Mouse (Mus musculus) adrenal gland, postnatal 36 days (tissue): ENCODE data around the gene Dync1i1. TPM values are rescaled to one million over a fixed set of nuclear protein-coding genes. Genes with fewer than 3 reads are reported as not detected.

Experiments used
- DNase-seq, 2 experiments: peaks; one replicate each; pipeline ENCODE4 v3.0.0; 2021; ENCODE audit warnings: mixed read lengths in 1 of 2
- total RNA-seq, 2 experiments: library from RNA; stranded (reverse); gene quantifications; 2 replicates each; pipeline ENCODE4 v1.2.3; 2021

The Dync1i1 gene
- total RNA-seq, 2 experiments from 2014 or later, result 1.1 to 1.8 TPM

GRCm38 (mm10) chr6:5855526-5855925, 130.1 kb downstream of the Dync1i1 start:
- no peak for DNase-seq

- DNase-seq, result peak; percentile 43 to 53
These were observed 132.9 kb downstream of the Dync1i1 start for GRCm38 (mm10) chr6:5858371-5858770.

GRCm38 (mm10) chr6:5858901-5859598, 133.6 kb downstream of the Dync1i1 start:
- no peak for DNase-seq

- DNase-seq, result no peak
These were observed 134.2 kb downstream of the Dync1i1 start for GRCm38 (mm10) chr6:5859630-5860029.

GRCm38 (mm10) chr6:5866091-5866490, 140.7 kb downstream of the Dync1i1 start:
- DNase-seq, result no peak

- DNase-seq, result no peak
These were observed 141.8 kb downstream of the Dync1i1 start for GRCm38 (mm10) chr6:5867221-5867620.

GRCm38 (mm10) chr6:5871060-5871459, 145.6 kb downstream of the Dync1i1 start:
- DNase-seq, result no peak

- DNase-seq, result no peak
These were observed 146.3 kb downstream of the Dync1i1 start for GRCm38 (mm10) chr6:5871581-5872298.

DNA sequence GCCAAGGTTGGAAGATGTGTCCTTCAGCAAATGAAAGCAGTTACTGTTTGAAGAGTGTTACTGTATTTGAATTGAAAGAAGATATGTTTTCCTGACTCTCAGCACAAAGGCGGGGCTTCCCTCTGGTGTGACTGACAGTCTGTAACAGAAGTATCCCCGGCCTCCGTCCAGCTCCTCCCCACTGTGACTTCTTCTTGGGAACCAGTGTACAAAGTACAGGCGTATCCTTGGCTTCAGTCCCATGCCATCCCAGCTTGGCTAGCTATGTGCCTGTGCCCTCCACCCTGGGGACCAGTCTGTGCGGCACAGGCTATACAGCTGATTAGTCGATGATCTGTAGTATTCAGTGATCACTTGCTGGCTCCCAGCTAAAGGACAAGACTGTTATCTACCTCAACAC, 163.9 kb downstream of the Dync1i1 start:
- DNase-seq, result peak in 1 of 2 experiments; percentile 0

DNA sequence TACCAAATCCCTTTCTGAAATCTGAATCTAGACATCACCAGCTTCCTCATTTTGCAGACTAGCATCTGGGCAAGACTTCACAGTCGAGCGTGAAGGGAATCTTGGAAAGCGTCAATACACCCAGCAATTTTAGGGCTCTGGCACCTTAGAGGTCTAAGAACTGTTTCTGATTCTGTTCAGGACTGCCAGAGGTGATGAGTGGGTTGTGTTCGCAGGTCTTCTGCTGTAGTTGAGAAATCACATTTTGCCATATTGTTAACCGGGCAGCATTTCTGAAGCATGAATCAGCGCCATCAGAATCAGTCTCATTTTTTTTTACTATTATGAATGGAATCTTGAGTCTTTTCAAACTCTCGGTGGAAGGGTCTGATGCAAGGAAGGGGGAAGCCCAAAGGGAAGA, 185.9 kb downstream of the Dync1i1 start:
- no peak for DNase-seq

DNA sequence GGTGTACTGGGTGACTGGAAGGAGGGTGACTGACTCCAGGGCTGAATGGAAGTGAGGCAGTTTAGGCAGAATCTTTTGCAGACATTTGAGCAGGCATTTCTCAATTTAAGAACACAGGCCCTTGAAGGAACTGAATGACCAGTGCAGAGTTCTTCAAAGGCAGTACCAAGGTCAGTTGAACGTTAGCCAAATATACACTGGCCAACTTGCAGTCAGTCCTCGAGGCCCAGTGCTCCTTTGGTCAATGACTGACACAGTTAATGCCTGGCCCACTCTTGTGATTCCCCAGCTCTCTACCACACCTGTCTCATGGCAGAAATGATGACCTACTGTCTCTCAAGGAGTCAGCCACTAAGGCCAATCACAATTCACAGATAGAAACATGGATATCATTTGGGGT, 189.6 kb downstream of the Dync1i1 start:
- no peak for DNase-seq

- DNase-seq, result no peak
These were observed 195.2 kb downstream of the Dync1i1 start for GRCm38 (mm10) chr6:5920670-5921069.

- no peak for DNase-seq
These were observed 197.2 kb downstream of the Dync1i1 start for GRCm38 (mm10) chr6:5922676-5923075.

DNA sequence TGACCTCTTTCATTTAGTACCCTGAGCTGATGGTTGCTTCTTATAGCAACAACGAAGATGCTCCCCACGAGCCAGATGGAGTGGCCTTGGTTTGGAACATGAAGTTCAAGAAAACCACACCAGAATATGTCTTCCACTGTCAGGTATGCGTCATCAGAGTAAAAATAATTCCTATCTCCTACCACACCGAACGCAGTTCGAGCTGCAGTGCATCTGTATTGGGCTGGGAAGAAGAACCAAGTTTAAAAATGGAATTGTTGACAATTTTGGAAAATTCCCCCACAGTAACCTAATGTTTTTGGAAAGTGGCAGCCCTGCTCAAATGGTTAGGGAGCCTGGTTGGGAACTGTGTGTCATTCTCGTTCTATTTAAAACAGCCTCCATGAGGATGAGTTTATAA, 197.7 kb downstream of the Dync1i1 start:
- no peak for DNase-seq

- DNase-seq, result no peak
These were observed 204.7 kb downstream of the Dync1i1 start for GRCm38 (mm10) chr6:5930140-5930539.

DNA sequence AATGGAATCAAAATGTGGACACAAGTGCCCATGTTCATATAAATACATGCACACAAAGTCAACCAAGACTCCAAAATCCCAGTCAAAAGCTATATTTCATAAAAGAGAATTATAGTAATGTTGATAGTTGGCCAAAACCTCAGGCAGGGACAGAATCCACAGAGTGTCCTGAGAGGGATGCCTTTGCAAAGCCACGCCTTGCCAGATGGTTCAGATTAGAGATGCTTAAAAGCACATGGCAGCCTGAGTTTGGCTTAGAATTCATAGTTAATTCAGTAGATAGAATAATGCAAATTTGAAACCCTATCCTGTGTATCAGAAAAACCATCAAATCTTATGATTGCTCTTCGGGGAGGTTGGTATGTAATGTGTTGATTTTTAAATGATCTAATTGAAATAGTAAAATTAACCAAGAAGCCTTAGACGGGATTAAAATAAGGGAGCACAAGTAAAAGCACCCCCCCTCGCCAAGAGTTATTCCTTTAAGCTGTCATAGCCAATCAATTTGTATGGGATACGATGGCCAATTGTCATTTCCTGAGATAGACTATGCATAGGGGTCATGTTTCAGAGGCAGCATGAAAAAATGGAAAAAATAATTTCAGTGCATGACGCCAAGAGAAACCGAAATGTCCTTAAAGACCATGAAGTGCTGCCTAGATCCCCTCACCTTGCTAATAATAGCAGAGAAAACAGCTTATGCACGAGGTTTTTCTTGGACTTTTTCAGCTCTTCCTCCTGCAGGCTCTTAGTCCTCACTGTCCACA, 210.3 kb downstream of the Dync1i1 start:
- no peak for DNase-seq

DNA sequence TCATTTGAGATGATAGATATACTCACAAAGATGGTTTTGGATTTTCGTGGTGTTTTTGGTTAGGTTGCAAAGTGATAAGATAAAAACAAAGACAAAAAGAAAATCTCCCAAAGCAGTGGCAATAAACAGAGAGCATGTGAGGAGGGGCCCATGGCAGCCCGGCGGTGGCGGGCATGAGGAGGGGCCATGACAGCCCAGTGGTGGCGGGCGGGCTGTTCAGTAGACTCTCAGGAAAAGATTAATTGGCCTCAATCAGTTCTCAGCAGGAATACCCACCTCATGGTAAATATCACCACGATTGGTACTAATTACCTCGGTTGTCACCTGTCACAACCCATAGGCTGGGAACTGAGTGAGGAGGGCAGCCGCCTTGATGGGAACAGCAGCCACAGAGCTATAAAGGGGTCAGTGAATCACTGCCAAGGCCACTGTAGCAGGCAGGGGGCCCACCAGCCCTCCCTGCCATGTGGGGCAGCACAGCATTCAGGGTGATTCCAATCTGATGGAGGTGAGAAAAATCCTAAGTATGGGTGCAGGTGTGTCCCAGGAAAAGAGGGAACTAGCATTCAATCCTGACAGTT, 224.5 kb downstream of the Dync1i1 start:
- DNase-seq, result no peak

GRCm38 (mm10) chr6:5956316-5956913, 231.0 kb downstream of the Dync1i1 start:
- DNase-seq, result no peak

DNA sequence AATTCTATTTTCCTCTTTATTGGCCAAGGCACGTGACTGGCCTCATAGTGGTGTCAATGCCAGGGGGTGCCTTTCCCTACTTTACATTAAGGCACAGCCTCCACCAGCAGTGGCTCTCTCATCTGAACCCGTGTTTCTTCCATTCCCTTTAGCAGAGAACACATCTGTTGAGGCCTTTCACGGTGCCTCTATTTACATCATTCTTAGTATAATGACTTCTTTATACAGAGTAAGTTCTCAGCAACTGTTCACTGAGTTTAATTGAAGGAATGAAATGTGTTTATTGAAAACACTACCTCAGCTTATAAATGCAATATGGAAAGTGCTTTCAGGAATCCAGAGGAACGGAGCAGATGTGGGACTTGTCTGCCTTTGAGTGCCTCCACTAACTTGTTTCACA, 235.3 kb downstream of the Dync1i1 start:
- DNase-seq, result no peak

DNA sequence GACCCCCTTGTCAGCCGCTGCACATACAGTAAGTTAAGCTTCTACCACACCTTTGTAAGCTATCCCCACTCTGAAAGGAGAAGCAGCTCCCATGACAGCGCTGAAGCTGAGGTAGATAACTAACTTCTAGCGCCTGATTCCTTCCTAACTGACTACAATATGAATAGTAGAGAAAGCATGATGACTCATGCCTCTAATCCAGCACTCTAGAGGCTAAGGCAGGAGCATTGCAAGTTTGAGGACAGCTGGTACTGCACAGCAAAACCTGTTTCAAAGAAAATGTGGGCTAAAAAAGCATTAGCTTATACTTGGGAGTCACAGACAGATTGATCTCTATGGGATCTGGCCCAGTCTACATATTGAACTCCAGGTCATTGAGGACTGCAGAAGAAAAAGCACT, 236.5 kb downstream of the Dync1i1 start:
- DNase-seq, result no peak

DNA sequence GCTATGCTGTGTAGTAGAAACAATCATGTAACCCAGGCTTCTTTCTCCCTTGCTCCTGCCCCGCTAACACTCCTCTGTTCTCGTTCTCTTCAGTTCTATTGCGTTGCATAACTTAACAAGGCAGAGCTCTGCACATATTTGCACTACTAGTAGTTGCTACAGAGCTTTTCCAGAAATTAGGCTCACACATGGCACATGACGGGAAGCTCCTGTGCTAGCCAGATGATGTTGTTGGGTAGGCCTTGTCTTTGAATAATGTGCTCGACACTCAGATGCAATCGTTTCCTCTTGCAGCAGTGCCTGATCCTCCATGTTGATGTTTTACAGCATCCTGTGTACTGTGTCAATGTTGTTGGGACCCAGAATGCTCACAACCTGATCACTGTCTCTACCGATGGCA, 240.9 kb downstream of the Dync1i1 start:
- DNase-seq, result no peak

GRCm38 (mm10) chr6:5966806-5967445, 241.5 kb downstream of the Dync1i1 start:
- no peak for DNase-seq
